Mouse (Mus musculus) testis, adult 2 months (tissue): Measurements from ENCODE around the gene Dnajb2.

Source experiments
- CTCF ChIP-seq: fragments of 200-500 bp; IDR thresholded peaks from 2 replicates; pipeline ENCODE4 v1.5.1; 2012; ENCODE audit warnings: low read depth, mild to moderate bottlenecking, inconsistent platforms, low read length, moderate library complexity; ENCODE audit not compliant: control insufficient read depth, insufficient read depth, insufficient replicate concordance
- POLR2A ChIP-seq: fragments of 200-500 bp; IDR thresholded peaks from 2 replicates; pipeline ENCODE4 v1.6.1; 2012; ENCODE audit warnings: low read depth, mild to moderate bottlenecking, inconsistent platforms, low read length, moderate library complexity; ENCODE audit not compliant: control insufficient read depth

DNA sequence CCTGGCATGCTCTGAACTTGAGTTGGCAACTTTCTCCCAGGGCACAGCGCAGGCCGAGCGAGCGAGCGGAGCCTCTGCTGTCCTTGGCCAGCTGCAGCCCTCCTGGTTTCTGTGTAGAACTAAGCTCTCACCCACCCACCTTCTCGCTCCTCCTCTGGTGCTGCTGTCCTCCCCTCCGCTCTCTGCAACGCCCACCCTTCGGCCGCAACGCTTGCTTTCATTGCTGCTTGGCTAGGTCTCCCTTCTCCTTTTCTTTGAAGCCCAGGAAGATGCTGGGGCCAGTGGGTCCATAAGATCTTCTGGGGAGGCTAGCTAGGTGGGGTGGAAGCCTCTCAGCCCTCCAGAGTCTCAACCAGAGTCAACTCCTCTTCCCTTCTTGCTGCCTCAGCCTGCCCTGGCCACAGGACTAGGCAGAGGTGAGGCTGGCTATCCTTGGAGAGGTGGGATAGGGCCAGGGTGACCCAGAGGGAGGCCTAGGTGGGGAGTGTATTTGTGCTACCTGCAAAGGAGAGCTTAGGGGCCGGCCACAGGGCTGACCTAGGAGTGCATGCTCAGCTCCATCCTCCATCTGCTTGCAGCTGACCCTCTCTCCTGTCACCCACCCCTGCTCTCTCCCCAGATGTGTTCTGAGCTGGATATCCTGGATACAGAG lies 8.1 kb downstream of the Dnajb2 start:
- TF ChIP-seq CTCF: no peak
- no peak for TF ChIP-seq POLR2A
